Mouse (Mus musculus) A20 (cell line): Measurements from ENCODE around the gene Vmn1r36.
"Not testable (repeated sequence)": the region's sequence is repeated elsewhere in the genome, so short reads cannot be mapped to it uniquely, and the experiment has no call there.

Experiments
- DNase-seq: peaks from one replicate; pipeline ENCODE4 v3.0.0-alpha.2; 2011; ENCODE audit warnings: low read depth, low spot score

The Vmn1r36 gene

DNA sequence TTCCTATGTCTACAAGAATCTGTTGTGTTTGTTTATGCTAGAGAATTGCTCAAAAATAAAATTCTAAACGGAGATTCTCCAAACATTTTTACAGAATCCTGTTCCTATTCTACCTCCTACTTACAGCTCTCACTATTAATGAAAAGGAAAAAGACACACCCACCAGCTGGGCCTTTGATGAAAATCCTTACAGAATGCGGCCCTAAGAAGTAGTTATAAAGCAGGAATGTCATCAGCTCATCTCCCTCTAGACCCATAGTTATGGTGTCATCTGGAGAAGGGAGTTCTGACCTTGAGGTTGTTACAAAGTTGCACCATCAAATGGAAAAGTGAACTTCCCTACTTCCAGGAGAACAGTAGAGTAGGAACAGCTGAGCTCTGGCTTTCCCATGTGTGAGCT is at the start of gene Vmn1r36:
Gene Vmn1r36, minus strand, starts transcription at position 101 of the 400 bp plus-strand sequence.
- not testable (repeated sequence) for DNase-seq

DNA sequence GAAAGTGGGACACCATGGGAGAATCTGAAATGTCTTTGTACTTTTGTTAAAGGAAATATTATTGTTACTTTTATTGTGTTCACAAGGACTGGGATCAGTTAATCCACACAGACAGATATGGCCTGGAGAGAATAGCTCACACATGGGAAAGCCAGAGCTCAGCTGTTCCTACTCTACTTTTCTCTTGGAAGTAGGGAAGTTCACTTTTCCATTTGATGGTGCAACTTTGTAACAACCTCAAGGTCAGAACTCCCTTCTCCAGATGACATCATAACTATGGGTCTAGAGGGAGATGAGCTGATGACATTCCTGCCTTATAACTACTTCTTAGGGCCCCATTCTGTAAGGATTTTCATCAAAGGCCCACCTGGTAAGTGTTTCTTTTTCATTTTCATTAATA is 10.1 kb upstream of the Vmn1r36 start, which contains the start of gene Vmn1r37:
Gene Vmn1r37, plus strand, starts transcription at position 301 of the 400 bp plus-strand sequence.
- not testable (repeated sequence) for DNase-seq

DNA sequence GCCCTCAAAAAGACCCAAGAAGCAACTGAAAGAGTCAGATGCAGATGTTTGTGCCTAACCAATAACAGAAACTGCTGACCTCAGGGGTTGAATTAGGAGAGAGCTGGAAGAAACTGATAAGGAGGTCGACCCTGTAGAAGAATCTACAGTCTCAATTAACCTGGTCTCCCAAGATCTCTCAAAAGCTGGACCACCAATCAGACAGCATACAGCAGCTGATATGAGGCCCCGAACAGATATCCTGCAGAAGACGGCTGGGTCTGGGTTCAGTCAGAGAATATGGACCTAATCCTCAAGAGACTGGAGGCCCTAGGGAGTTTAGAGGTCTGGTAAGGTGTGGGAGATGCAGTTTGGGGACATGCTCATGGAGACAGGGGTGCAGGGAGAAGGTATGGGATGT is 5.1 kb downstream of the Vmn1r36 start:
- no peak for DNase-seq

GRCm38 (mm10) chr6:66708901-66709300 is 10.1 kb downstream of the Vmn1r36 start:
- no peak for DNase-seq

GRCm38 (mm10) chr6:66685806-66686205 is 33.2 kb downstream of the Vmn1r36 start, which contains the start of gene Vmn1r35:
Gene Vmn1r35, minus strand, starts transcription at chr6:66685906.
- no peak for DNase-seq
